Mouse (Mus musculus) ES-Bruce4 (cell line): ENCODE data around the gene Cttnbp2nl. TPM values are rescaled to one million over a fixed set of nuclear protein-coding genes. Genes with fewer than 3 reads are reported as not detected.

Experiments used
- H3K27ac ChIP-seq: 2 replicates; pipeline ENCODE4 v1.5.1; 2012; ENCODE audit warnings: low read length, inconsistent platforms; ENCODE audit not compliant: insufficient read depth
- H3K27me3 ChIP-seq: 2 replicates; pipeline ENCODE4 v1.6.1; 2012; ENCODE audit warnings: mild to moderate bottlenecking, low read length, inconsistent platforms; ENCODE audit not compliant: control insufficient read depth, poor library complexity, insufficient read depth, severe bottlenecking
- H3K36me3 ChIP-seq: 2 replicates; pipeline ENCODE4 v1.6.1; 2012; ENCODE audit warnings: inconsistent platforms, mild to moderate bottlenecking, low read length, moderate library complexity; ENCODE audit not compliant: control insufficient read depth, poor library complexity, insufficient read depth, severe bottlenecking
- H3K4me1 ChIP-seq: one replicate; pipeline ENCODE4 v1.8.1; 2011; ENCODE audit warnings: low read length; ENCODE audit not compliant: control insufficient read depth, insufficient read depth
- H3K4me3 ChIP-seq: 2 replicates; pipeline ENCODE4 v1.5.1; 2011; ENCODE audit warnings: low read depth, mild to moderate bottlenecking, low read length
- H3K9ac ChIP-seq: 2 replicates; pipeline ENCODE4 v1.6.1; 2012; ENCODE audit warnings: low read depth, mild to moderate bottlenecking, inconsistent platforms; ENCODE audit not compliant: poor library complexity, severe bottlenecking
- H3K9me3 ChIP-seq: replicated peaks from 2 replicates; pipeline ENCODE4 v1.6.1; 2012; ENCODE audit warnings: mild to moderate bottlenecking, low read length, inconsistent platforms; ENCODE audit not compliant: control insufficient read depth, poor library complexity, insufficient read depth, severe bottlenecking
- CTCF ChIP-seq: IDR thresholded peaks from one replicate; pipeline ENCODE4 v1.8.1; 2011; ENCODE audit warnings: low read depth, low read length
- EP300 ChIP-seq: IDR thresholded peaks from 2 replicates; pipeline ENCODE4 v1.6.1; 2011; ENCODE audit warnings: low read depth, low read length; ENCODE audit not compliant: insufficient read depth
- POLR2A ChIP-seq: IDR thresholded peaks from one replicate; pipeline ENCODE4 v1.8.1; 2011; ENCODE audit warnings: low read length; ENCODE audit not compliant: insufficient read depth
- polyA plus RNA-seq: library from polyadenylated mRNA; stranded (reverse); fragments of >200 nt; gene quantifications from 2 replicates; pipeline ENCODE4 v1.2.4, GENCODE M21; 2011; ENCODE audit warnings: low read depth; ENCODE audit not compliant: missing spikeins, insufficient read depth, insufficient read length

Cttnbp2nl gene
- polyA plus RNA-seq, 1 experiment: 46.2 TPM

- Histone ChIP-seq H3K36me3 (no peaks in the 10 kb centered on the region), H3K9me3 (no peaks in the 10 kb centered on the region)
- TF ChIP-seq EP300: no peak
- no peak for TF ChIP-seq POLR2A
- TF ChIP-seq CTCF: no peak
These were observed 22.9 kb upstream of the Cttnbp2nl start for GRCm38 (mm10) chr3:105075796-105076195.

GRCm38 (mm10) chr3:105072536-105072935 lies 19.6 kb upstream of the Cttnbp2nl start:
- H3K4me3 ChIP-seq: no peak overlapping the region
- no peaks in the 10 kb centered on the region for H3K36me3 ChIP-seq
- H3K27me3 ChIP-seq: no peaks in the 10 kb centered on the region
- no peaks in the 10 kb centered on the region for H3K9me3 ChIP-seq
- H3K4me1 ChIP-seq: no peaks in the 10 kb centered on the region
- H3K27ac ChIP-seq: no peak overlapping the region
- TF ChIP-seq CTCF: no peak
- no peak for TF ChIP-seq EP300
- no peak for TF ChIP-seq POLR2A
- H3K9ac ChIP-seq: no peak overlapping the region

More at GRCm38 (mm10) chr3:105075796-105076195, 22.9 kb upstream of the Cttnbp2nl start:
- Histone ChIP-seq H3K27me3 (no peaks in the 10 kb centered on the region), H3K4me3 (no peak overlapping the region), H3K4me1 (no peaks in the 10 kb centered on the region), H3K9ac (no peak overlapping the region), H3K27ac (no peak overlapping the region)

- no peak for TF ChIP-seq EP300
- TF ChIP-seq POLR2A: no peak
- no peak for TF ChIP-seq CTCF
- Histone ChIP-seq H3K4me3 (no peak overlapping the region), H3K27ac (no peak overlapping the region), H3K9me3 (no peaks in the 10 kb centered on the region), H3K9ac (no peak overlapping the region), H3K4me1 (no peaks in the 10 kb centered on the region), H3K27me3 (no peaks in the 10 kb centered on the region), H3K36me3 (no peaks in the 10 kb centered on the region)
These were observed 18.3 kb upstream of the Cttnbp2nl start for GRCm38 (mm10) chr3:105071251-105071650.

DNA sequence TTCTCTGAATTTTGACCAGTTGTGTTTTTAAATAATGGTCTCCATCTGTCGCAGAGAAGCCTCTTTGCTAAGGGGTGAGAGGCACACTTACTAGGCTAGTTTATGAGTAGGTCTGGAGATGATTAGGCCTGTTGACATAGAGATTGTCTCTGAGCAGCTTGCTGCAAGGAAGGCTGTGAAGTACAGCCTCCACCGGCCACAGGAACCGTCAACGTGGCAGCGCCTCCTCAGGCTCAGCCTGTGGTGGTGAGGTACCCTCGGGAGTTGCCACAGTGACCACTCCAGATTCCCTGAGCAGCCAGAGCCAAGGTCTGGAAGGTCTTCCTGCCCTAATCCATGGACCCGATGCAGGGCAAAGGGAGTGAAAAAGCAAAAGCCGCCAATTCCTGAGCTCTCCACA lies 17.6 kb upstream of the Cttnbp2nl start:
- H3K27me3 ChIP-seq: no peaks in the 10 kb centered on the region
- no peak overlapping the region for H3K4me3 ChIP-seq
- no peaks in the 10 kb centered on the region for H3K4me1 ChIP-seq
- no peaks in the 10 kb centered on the region for H3K36me3 ChIP-seq
- H3K27ac ChIP-seq: no peak overlapping the region
- H3K9me3 ChIP-seq: no peaks in the 10 kb centered on the region
- TF ChIP-seq EP300 (no peak), POLR2A (no peak), CTCF (no peak)
- H3K9ac ChIP-seq: no peak overlapping the region

DNA sequence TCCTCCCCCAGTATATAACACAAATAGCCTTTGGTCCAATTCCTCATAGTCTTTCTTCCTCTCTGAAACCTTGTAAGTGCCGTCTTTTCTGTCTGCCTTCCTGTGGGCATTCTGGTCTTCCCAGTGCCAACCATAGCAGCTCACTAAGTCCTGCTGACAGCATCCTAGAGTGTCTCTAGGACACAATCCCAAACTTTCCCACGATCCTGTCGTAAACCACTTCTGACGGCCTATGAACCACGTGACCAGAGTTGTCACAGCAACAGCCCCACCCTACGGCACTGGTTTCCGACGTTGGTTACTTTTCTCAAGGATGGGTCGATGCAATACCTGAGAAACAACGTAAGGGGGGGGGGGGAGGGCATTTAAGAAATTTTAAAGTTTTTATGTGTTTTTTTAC lies 13.6 kb upstream of the Cttnbp2nl start, which contains the start of gene 4930564D02Rik:
4930564D02Rik (plus strand) TSS at position 301 of the 400 bp plus-strand sequence.
- no peak for TF ChIP-seq CTCF
- TF ChIP-seq POLR2A: no peak
- no peak for TF ChIP-seq EP300
- Histone ChIP-seq H3K27ac (no peak within 1 kb of the TSS), H3K4me3 (no peak within 1 kb of the TSS), H3K9me3 (no peaks in the 10 kb centered on the region), H3K27me3 (no peaks in the 10 kb centered on the region), H3K36me3 (no peaks in the 10 kb centered on the region), H3K9ac (no peak within 1 kb of the TSS), H3K4me1 (no peaks in the 10 kb centered on the region)

GRCm38 (mm10) chr3:105062676-105063075 lies 9.7 kb upstream of the Cttnbp2nl start:
- no peak for TF ChIP-seq POLR2A
- no peak for TF ChIP-seq CTCF
- TF ChIP-seq EP300: no peak
- no peak overlapping the region for H3K27ac ChIP-seq
- no peaks in the 10 kb centered on the region for H3K27me3 ChIP-seq
- no peak overlapping the region for H3K9ac ChIP-seq
- no peaks in the 10 kb centered on the region for H3K9me3 ChIP-seq
- H3K4me1 ChIP-seq: no peaks in the 10 kb centered on the region
- H3K4me3 ChIP-seq: no peak overlapping the region
- H3K36me3 ChIP-seq: no peaks in the 10 kb centered on the region

DNA sequence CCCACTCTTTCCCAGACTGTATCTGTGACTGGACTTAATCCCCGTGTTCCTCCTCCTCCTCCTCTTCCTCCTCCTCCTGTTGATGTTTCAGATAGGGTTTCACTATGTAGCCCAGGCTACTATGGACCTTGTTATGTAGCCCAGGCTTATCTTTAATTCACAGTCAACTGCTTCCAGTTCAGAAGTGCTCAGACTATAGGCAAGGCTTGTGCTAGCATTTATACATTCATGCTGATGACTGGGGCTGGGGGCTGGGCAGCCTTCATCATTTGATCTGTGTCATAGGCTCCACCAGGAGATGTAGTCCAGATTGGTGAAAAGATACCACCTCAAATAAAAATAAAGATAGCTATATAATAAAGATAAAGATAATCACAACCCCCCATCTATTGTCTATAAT lies 9.0 kb upstream of the Cttnbp2nl start:
- H3K27ac ChIP-seq: no peak overlapping the region
- no peak overlapping the region for H3K4me3 ChIP-seq
- H3K36me3 ChIP-seq: no peaks in the 10 kb centered on the region
- no peaks in the 10 kb centered on the region for H3K4me1 ChIP-seq
- no peak for TF ChIP-seq CTCF
- TF ChIP-seq EP300: no peak
- no peak for TF ChIP-seq POLR2A
- no peak overlapping the region for H3K9ac ChIP-seq
- no peaks in the 10 kb centered on the region for H3K27me3 ChIP-seq
- H3K9me3 ChIP-seq: no peaks in the 10 kb centered on the region
